Mouse (Mus musculus) heart, embryonic 13.5 days (tissue): Measurements from ENCODE around the gene Mgp. TPM values are rescaled to one million over a fixed set of nuclear protein-coding genes. Genes with fewer than 3 reads are reported as not detected.

Source experiments
- ATAC-seq: fragments of 200-750 bp; cut with Nextera tagmentation; 2 replicates; pipeline ENCODE4 v1.8.0; 2017; ENCODE audit warnings: moderate TSS enrichment; ENCODE audit not compliant: insufficient number of reproducible peaks, low FRiP score, low TSS enrichment; ENCODE audit errors: extremely low read depth
- H3K27ac ChIP-seq: fragments of 300-500 bp; sonication (generic); replicated peaks from 2 replicates; pipeline ENCODE4 v1.5.1; 2015; ENCODE audit warnings: moderate library complexity, mild to moderate bottlenecking, inconsistent platforms
- H3K27me3 ChIP-seq: fragments of 300-500 bp; sonication (generic); replicated peaks from 2 replicates; pipeline ENCODE4 v1.6.1; 2015; ENCODE audit warnings: mild to moderate bottlenecking, inconsistent platforms
- H3K36me3 ChIP-seq: fragments of 300-500 bp; sonication (generic); 2 replicates; pipeline ENCODE4 v1.6.1; 2015; ENCODE audit warnings: mild to moderate bottlenecking, inconsistent platforms
- H3K4me1 ChIP-seq: fragments of 300-500 bp; sonication (generic); 2 replicates; pipeline ENCODE4 v1.6.1; 2015; ENCODE audit warnings: inconsistent platforms
- H3K4me2 ChIP-seq: fragments of 300-500 bp; sonication (generic); 2 replicates; pipeline ENCODE4 v1.6.1; 2015; ENCODE audit warnings: inconsistent platforms, mild to moderate bottlenecking, moderate library complexity
- H3K4me3 ChIP-seq: fragments of 300-500 bp; sonication (generic); 2 replicates; pipeline ENCODE4 v1.5.1; 2015; ENCODE audit warnings: moderate library complexity, mild to moderate bottlenecking, inconsistent platforms
- H3K9ac ChIP-seq: fragments of 300-500 bp; sonication (generic); 2 replicates; pipeline ENCODE4 v1.6.1; 2015; ENCODE audit warnings: inconsistent platforms, mild to moderate bottlenecking, moderate library complexity
- H3K9me3 ChIP-seq: fragments of 300-500 bp; sonication (generic); 2 replicates; pipeline ENCODE4 v1.6.1; 2016; ENCODE audit warnings: inconsistent platforms
- WGBS: fragments of 180-500 bp; shearing (Covaris S2); methylation state at CpG from one replicate; pipeline ENCODE4 v1.1.7; 2015; ENCODE audit warnings: mixed read lengths; 5-methylcytosine and 5-hydroxymethylcytosine counted together
- polyA plus RNA-seq: library from polyadenylated mRNA; unstranded; fragments of >200 nt; fragmentation: Nextera tagmentation; extraction: Ambion mirVana; gene quantifications from 2 replicates; pipeline ENCODE4 v1.2.1, GENCODE M21; 2015

Gene Mgp
- polyA plus RNA-seq, 1 experiment from 2014 or later: 310 TPM

DNA sequence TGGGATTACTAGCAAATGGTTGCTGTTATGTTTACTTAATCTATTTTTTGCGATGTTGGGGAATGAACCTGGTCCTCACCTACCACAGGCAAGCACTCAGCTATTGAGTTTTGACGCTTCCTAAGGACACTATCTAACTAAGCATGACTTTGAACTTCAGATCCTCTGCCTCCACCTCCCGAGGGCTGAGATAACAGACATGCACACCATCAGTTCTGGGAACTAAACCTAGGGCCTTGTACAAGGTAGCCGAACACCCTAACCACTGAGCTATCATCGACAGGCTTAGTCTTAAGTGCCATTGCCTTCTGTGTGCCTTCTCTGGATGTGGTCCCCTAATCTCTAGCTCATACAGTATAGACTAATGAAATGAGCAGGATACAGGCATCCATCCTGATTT, 10.3 kb downstream of the Mgp start:
- H3K4me2 ChIP-seq: no peak overlapping the region
- H3K4me1 ChIP-seq: peaks cover 10% of the 10 kb centered on the region
- WGBS: 72% methylated on average over 5 of the region's 5 CpGs
- no peaks in the 10 kb centered on the region for H3K27me3 ChIP-seq
- no peak overlapping the region for H3K9ac ChIP-seq
- no peaks in the 10 kb centered on the region for H3K9me3 ChIP-seq
- ATAC-seq: no peak
- H3K4me3 ChIP-seq: no peak overlapping the region
- no peak overlapping the region for H3K27ac ChIP-seq
- no peaks in the 10 kb centered on the region for H3K36me3 ChIP-seq

DNA sequence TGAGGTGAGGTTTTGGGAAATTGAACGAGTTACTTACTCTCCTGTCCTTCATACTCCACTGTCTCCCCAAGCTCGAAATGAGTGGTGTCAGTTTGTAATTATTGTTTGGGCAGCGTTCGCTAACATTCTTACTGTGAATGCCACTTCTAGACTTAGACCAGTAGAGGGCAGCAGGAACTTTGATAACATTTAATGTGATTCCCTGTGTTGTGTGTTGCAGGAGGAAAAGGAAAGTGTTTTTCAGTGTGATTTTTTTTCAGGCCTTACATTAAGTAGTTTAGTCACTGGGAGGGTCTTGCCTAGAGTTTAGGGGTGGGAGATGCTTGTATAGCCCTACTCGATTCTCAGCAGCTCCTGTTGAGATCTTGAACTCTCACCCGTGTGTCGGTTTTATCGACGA, 14.6 kb downstream of the Mgp start:
- H3K9me3 ChIP-seq: no peaks in the 10 kb centered on the region
- H3K4me1 ChIP-seq: peaks cover 54% of the 10 kb centered on the region
- WGBS: 35% methylated on average over 9 of the region's 9 CpGs
- H3K27ac ChIP-seq: peak overlapping the region; percentile 97
- H3K27me3 ChIP-seq: no peaks in the 10 kb centered on the region
- ATAC-seq: no peak
- H3K4me3 ChIP-seq: no peak overlapping the region
- H3K4me2 ChIP-seq: peak overlapping the region; percentile 46
- H3K36me3 ChIP-seq: no peaks in the 10 kb centered on the region
- H3K9ac ChIP-seq: peak overlapping the region; percentile 74

DNA sequence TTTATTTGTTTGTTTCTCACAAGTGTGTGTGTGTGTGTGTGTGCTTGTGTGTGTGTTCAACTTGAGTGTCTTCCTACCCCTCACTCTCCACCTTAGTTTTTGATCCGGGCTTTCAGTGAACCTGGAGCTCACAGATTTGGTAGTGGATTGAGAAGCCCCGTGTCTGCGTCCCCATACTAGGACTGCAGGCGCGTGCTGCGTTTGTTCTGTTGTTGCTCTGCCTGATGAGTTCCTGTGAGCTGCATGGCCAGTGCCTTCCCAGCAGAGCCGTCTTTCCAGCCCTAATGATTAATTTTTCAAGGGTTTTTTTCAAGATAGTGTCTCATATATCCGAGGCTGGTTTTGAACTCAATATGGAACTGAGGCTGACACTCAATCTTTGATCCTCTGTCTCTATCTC, 17.2 kb downstream of the Mgp start:
- peak overlapping the region; percentile 78 for H3K9ac ChIP-seq
- peak overlapping the region; percentile 97 for H3K27ac ChIP-seq
- H3K4me1 ChIP-seq: peaks cover 75% of the 10 kb centered on the region
- peak overlapping the region; percentile 73 for H3K4me2 ChIP-seq
- no peak for ATAC-seq
- 31% methylated on average over 8 of the region's 8 CpGs for WGBS
- no peaks in the 10 kb centered on the region for H3K9me3 ChIP-seq
- H3K4me3 ChIP-seq: no peak overlapping the region
- H3K36me3 ChIP-seq: 0 out of 2 replicates have a peak, but pooled peaks cover 2% of the 10 kb centered on the region
- no peaks in the 10 kb centered on the region for H3K27me3 ChIP-seq

DNA sequence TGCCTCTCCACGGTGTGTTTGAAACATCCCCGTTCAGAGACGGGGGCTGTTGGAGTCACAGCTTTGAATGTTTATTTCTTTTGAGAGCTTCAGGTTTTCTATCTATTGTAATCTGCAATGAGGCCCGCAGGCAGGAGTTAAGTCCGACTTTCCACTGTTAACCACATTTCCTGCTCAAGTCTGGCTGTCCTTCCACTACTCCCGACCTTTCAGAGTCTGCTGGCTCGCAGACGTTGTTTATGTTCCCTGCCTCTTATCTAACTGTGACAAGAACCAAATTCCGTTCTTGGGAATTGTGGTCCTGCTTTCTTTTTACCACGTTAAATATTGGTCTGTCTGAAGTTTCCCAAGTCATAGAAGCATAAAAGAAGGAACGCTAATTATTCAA, 17.8 kb downstream of the Mgp start:
- ATAC-seq: peak; percentile 40
- Histone ChIP-seq H3K27me3 (no peaks in the 10 kb centered on the region), H3K9me3 (no peaks in the 10 kb centered on the region), H3K4me2 (peak overlapping the region; percentile 73), H3K36me3 (0 out of 2 replicates have a peak, but pooled peaks cover 2% of the 10 kb centered on the region), H3K9ac (peak overlapping the region; percentile 78), H3K4me1 (peaks cover 81% of the 10 kb centered on the region), H3K4me3 (peak overlapping the region; percentile 48), H3K27ac (peak overlapping the region; percentile 97)
- WGBS: 4% methylated on average over 11 of the region's 11 CpGs

DNA sequence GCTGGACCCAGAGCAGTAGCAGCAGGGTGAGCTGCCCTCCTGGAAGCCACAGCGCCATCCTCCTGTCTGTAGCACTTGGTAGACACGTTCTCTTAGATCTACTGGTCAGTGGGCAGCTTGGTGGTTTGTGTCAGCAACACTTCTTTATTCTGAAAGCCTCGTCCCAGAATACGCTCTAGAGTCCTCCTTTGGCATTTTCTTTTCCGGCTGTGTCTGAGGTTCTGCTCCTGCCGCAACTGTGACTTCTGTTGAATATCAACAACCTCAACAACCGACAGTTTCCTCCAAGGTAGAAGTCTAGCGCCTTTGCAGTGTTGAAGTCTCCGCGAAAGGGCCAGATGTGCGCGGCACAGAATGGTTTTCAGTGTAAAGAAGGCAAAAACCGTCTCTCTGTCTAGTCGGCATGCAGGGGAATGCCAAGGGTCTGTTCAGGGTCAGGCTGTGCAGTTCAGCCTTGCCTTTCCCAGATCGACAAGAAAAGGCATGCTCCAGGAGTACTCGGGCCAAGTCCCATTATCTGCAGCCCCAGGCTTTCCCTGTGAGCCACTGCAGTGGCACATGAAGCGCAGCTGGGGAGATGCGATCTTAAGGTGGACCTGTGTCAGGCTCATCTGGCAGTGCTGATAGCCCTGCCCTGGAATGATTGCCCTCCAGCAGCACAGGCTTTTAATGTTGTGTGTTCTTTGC, 18.3 kb downstream of the Mgp start, which contains the start of gene Art4:
TSS of gene Art4 (minus strand) at position 548 of the 687 bp plus-strand sequence.
- WGBS: 11% methylated on average over 18 of the region's 18 CpGs

DNA sequence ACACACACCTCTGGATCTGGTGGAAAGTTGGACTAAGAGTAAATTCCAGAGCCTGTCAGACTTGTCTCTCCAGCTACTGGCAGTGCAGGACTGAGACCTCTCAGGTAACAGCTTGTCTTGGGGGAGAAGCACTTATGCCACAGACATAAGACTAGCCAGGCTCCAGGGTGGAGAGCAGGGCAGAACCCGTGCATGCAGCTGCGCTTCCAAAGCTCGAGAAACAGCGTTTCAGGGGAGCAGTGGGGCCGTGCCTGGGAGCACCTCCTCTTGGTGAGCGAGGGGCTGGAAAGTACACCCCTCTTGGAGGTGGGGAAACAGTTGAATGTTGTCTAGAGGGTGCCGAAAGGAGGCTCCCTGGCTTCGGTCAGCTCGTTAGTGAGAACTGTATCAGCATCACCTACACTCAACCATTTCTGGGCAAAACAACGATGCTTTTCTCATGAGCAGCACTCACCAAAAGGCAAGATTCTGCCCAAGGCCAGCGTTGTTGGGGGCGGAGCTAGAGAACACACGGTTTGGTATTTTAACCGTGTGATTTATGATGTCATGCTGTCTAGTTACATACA, 19.5 kb downstream of the Mgp start:
- Histone ChIP-seq H3K27me3 (no peaks in the 10 kb centered on the region), H3K4me3 (peak overlapping the region; percentile 48), H3K36me3 (peaks cover 9% of the 10 kb centered on the region; the same call in 1 of the 2 replicates), H3K9me3 (no peaks in the 10 kb centered on the region), H3K27ac (peak overlapping the region; percentile 97), H3K4me1 (peaks cover 85% of the 10 kb centered on the region), H3K4me2 (peak overlapping the region; percentile 73), H3K9ac (peak overlapping the region; percentile 78)
- no peak for ATAC-seq
- 14% methylated on average over 14 of the region's 14 CpGs for WGBS

More for the DNA sequence above, 18.3 kb downstream of the Mgp start, which contains the start of gene Art4:
- ATAC-seq: peak; percentile 45; the same call in 1 of the 2 replicates
- Histone ChIP-seq H3K27ac (peak within 1 kb of the TSS; percentile 97), H3K27me3 (no peaks in the 10 kb centered on the region), H3K4me3 (peak within 1 kb of the TSS; percentile 48), H3K9ac (peak within 1 kb of the TSS; percentile 78), H3K4me1 (peaks cover 86% of the 10 kb centered on the region), H3K4me2 (peak within 1 kb of the TSS; percentile 73), H3K36me3 (0 out of 2 replicates have a peak, but pooled peaks cover 2% of the 10 kb centered on the region), H3K9me3 (no peaks in the 10 kb centered on the region)

DNA sequence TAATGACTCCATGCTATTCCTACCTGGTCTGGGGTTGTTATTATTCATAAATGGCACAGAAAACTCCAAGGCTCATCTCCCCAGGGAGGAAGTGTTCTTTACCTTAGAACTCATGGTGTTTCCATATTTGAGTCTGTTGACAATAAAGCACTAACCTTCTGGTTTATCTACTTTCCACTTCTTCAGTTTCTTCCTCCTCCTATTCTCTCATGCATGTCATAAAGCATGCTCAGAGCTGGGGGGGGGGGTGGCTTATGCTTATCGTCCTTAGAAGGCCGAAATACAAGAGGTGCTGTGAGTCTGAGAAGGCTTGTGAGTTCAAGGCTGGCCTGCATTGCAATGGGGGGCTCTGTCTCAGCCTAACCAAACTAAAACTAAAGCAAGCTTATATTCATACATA, 20.4 kb downstream of the Mgp start:
- peak overlapping the region; percentile 73 for H3K4me2 ChIP-seq
- ATAC-seq: no peak
- peak overlapping the region; percentile 97 for H3K27ac ChIP-seq
- peaks cover 83% of the 10 kb centered on the region for H3K4me1 ChIP-seq
- WGBS: 66% methylated on average over 2 of the region's 2 CpGs
- H3K9ac ChIP-seq: peak overlapping the region; percentile 78; the same call in 1 of the 2 replicates
- H3K4me3 ChIP-seq: peak overlapping the region; percentile 48
- H3K36me3 ChIP-seq: peaks cover 9% of the 10 kb centered on the region; the same call in 1 of the 2 replicates
- no peaks in the 10 kb centered on the region for H3K9me3 ChIP-seq
- no peaks in the 10 kb centered on the region for H3K27me3 ChIP-seq

DNA sequence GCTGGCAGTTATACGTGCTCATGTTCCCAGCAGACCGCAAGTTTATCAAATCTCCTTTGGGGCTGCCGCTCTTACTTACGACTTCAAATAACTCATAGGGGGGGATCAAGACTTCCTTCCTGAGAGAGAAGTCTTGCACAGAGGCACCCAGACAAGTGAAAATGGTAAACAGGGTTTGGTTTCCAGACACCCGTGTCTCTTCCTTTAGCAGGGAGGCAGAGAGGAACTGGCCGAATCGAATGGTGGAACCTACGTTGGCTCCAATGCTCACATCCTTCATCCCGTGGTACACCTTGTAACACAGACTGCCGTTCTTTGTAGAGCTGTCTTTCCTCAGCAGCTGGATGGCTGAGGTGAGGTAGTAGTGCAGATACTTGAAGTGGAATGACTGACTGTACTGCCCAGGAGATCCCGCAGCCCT, 21.3 kb downstream of the Mgp start:
- Histone ChIP-seq H3K4me1 (peaks cover 78% of the 10 kb centered on the region), H3K27ac (0 out of 2 replicates have a peak overlapping the region, but pooled peaks have one; percentile 20)

DNA sequence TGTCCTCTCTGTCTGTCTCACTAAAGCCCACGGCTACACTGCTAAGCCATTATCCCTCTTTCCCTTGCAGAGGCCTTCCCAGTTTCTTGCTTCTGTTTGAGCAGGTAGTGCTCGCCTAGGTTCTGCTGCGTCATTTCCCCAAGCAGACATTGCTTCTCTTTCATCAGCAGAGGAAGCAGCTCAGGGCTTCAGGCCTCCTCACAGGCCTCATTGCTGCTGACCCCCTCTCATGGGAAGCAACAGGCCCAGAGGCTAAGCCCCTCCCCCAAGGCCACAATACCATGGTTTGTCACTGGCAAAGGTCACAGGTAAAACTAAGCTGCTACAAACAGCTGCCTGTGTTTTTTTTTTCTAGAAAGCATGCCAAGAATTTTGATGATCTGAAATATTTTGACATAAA, 22.9 kb downstream of the Mgp start:
- H3K4me2 ChIP-seq: peak overlapping the region; percentile 1; the same call in 1 of the 2 replicates
- H3K27ac ChIP-seq: peak overlapping the region; percentile 48; the same call in 1 of the 2 replicates
- H3K9me3 ChIP-seq: no peaks in the 10 kb centered on the region
- no peaks in the 10 kb centered on the region for H3K27me3 ChIP-seq
- no peak overlapping the region for H3K4me3 ChIP-seq
- 53% methylated on average over 3 of the region's 3 CpGs for WGBS
- peaks cover 62% of the 10 kb centered on the region for H3K4me1 ChIP-seq
- H3K36me3 ChIP-seq: peaks cover 23% of the 10 kb centered on the region
- ATAC-seq: no peak
- H3K9ac ChIP-seq: 0 out of 2 replicates have a peak overlapping the region, but pooled peaks have one; percentile 34

More for the DNA sequence above, 21.3 kb downstream of the Mgp start:
- 69% methylated on average over 11 of the region's 11 CpGs for WGBS
- H3K4me3 ChIP-seq: peak overlapping the region; percentile 48
- no peaks in the 10 kb centered on the region for H3K27me3 ChIP-seq
- H3K36me3 ChIP-seq: peaks cover 12% of the 10 kb centered on the region
- H3K4me2 ChIP-seq: peak overlapping the region; percentile 73
- H3K9ac ChIP-seq: no peak overlapping the region
- ATAC-seq: no peak
- no peaks in the 10 kb centered on the region for H3K9me3 ChIP-seq

DNA sequence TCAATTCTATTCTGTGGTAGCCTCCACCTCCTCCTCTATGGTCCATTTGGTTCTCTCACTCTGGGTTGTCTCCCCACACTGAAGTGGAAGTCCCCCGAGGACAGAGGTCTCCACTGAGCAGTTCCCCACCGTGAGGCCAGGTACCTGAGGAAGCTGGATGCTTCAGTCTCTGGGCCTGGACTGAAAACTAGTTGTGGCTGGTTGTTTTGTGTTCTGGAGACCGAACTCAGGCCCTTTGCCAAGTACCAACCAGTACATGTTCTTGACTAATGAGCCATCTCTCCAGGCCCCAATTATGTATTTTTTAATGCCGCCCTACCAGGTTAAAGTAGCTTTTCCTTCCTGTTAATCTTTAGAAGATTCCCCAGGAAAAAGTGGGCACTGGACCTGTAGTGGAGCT, 23.3 kb downstream of the Mgp start:
- Histone ChIP-seq H3K9ac (0 out of 2 replicates have a peak overlapping the region, but pooled peaks have one; percentile 34), H3K4me2 (peak overlapping the region; percentile 1; the same call in 1 of the 2 replicates), H3K4me1 (peaks cover 58% of the 10 kb centered on the region), H3K27ac (peak overlapping the region; percentile 48; the same call in 1 of the 2 replicates), H3K27me3 (no peaks in the 10 kb centered on the region), H3K36me3 (peaks cover 23% of the 10 kb centered on the region), H3K9me3 (no peaks in the 10 kb centered on the region), H3K4me3 (no peak overlapping the region)
- ATAC-seq: no peak
- WGBS: 82% methylated on average over 4 of the region's 4 CpGs

DNA sequence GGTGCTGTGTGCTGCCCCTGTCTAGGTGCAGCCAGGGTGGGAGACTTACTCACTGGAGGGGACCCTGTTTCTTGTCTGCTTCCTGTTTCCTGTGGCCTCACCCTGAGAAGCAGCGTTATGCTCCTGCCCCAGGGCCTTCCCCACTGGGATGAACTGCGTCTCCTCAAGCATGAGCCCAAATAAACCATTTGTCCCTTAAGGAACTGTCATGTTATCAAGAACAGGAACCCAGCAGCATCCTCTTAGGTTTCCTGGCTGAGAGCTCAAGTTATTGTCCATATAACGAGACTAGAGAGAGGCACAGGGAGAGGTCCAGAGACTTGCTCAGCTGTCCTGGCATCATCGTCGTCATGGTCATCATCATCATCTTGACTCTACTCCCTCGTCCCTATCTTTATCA, 25.4 kb downstream of the Mgp start:
- no peak overlapping the region for H3K4me2 ChIP-seq
- ATAC-seq: no peak
- 64% methylated on average over 6 of the region's 6 CpGs for WGBS

More for the DNA sequence above, 25.4 kb downstream of the Mgp start:
- Histone ChIP-seq H3K36me3 (peaks cover 26% of the 10 kb centered on the region), H3K9ac (no peak overlapping the region), H3K4me3 (no peak overlapping the region), H3K27ac (0 out of 2 replicates have a peak overlapping the region, but pooled peaks have one; percentile 8), H3K9me3 (no peaks in the 10 kb centered on the region), H3K4me1 (peaks cover 37% of the 10 kb centered on the region), H3K27me3 (no peaks in the 10 kb centered on the region)
